Mouse (Mus musculus) embryo, embryonic 9.5 days (tissue): ENCODE measurements around the gene Auts2.
A peak's percentile ranks its signal among the peaks of the same experiment; 100 is the strongest.

Experiments used
- DNase-seq: peaks from one replicate; pipeline ENCODE4 v3.0.0-alpha.2; 2017; ENCODE audit errors: extremely low spot score

The Auts2 gene

GRCm38 (mm10) chr5:131575086-131575514 lies 968.0 kb downstream of the Auts2 start:
- no peak for DNase-seq

GRCm38 (mm10) chr5:131574469-131575085 lies 968.6 kb downstream of the Auts2 start:
- DNase-seq, result no peak

- no peak for DNase-seq
These were observed 969.6 kb downstream of the Auts2 start for GRCm38 (mm10) chr5:131573296-131574177.

- no peak for DNase-seq
These were observed 977.1 kb downstream of the Auts2 start for GRCm38 (mm10) chr5:131566032-131566431.

- no peak for DNase-seq
These were observed 979.4 kb downstream of the Auts2 start for GRCm38 (mm10) chr5:131563630-131564252.

GRCm38 (mm10) chr5:131560773-131561560 lies 982.2 kb downstream of the Auts2 start:
- no peak for DNase-seq

GRCm38 (mm10) chr5:131558403-131559174 lies 984.6 kb downstream of the Auts2 start:
- no peak for DNase-seq

GRCm38 (mm10) chr5:131557591-131558385 lies 985.4 kb downstream of the Auts2 start:
- DNase-seq, result no peak

- no peak for DNase-seq
These were observed 994.1 kb downstream of the Auts2 start for GRCm38 (mm10) chr5:131548932-131549563.

GRCm38 (mm10) chr5:131547926-131548325 lies 995.2 kb downstream of the Auts2 start:
- no peak for DNase-seq

GRCm38 (mm10) chr5:131546414-131546813 lies 996.7 kb downstream of the Auts2 start:
- DNase-seq, result no peak

- no peak for DNase-seq
These were observed 998.8 kb downstream of the Auts2 start for GRCm38 (mm10) chr5:131544381-131544780.

GRCm38 (mm10) chr5:131538311-131538915 lies 1004.7 kb downstream of the Auts2 start:
- peak; percentile 91 for DNase-seq

GRCm38 (mm10) chr5:131537831-131538310 lies 1005.3 kb downstream of the Auts2 start:
- DNase-seq, result peak; percentile 89

- DNase-seq, result peak; percentile 93
These were observed 1005.9 kb downstream of the Auts2 start for GRCm38 (mm10) chr5:131537155-131537830.

GRCm38 (mm10) chr5:131535752-131536151 lies 1007.4 kb downstream of the Auts2 start:
- DNase-seq, result no peak

GRCm38 (mm10) chr5:131533815-131534214 lies 1009.3 kb downstream of the Auts2 start:
- DNase-seq, result no peak

- no peak for DNase-seq
These were observed 1011.2 kb downstream of the Auts2 start for GRCm38 (mm10) chr5:131531744-131532552.
